Mouse (Mus musculus) embryonic fibroblast, embryonic 13.5 days (primary cell): ENCODE measurements around the gene Trim30c.

Source experiments
- CTCF ChIP-seq: IDR thresholded peaks from 2 replicates; pipeline ENCODE4 v1.5.1; 2011; ENCODE audit warnings: mild to moderate bottlenecking, control low read depth, low read length, moderate library complexity, borderline replicate concordance; ENCODE audit not compliant: insufficient read depth
- POLR2A ChIP-seq: IDR thresholded peaks from 2 replicates; pipeline ENCODE4 v1.6.1; 2011; ENCODE audit warnings: low read depth, mild to moderate bottlenecking, control low read depth, low read length, moderate library complexity

DNA sequence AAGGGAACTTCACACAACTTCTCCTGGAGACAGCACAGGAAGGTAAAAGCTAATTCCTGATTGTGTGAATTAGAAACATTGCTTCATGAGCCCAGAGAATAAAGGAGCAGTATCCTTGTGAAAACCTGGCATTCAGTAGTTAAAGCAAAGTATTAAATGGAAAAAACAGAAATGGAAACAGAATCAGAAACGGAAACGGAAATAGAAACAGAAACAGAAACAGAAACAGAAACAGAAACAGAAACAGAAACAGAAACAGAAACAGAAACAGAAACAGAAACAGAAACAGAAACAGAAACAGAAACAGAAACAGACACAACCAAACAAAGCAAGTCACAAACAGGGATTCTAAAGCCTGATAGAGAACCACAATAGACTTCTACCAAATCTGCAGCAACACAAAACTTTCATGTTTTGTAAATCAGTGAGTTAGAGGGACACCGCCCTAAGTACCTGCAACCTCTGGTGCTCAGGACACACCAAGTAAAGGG is 3.9 kb upstream of the Trim30c start:
- TF ChIP-seq POLR2A (no peak), CTCF (no peak)
